Mouse (Mus musculus) hindbrain, embryonic 12.5 days (tissue): ENCODE results near the gene Exosc7. TPM values are rescaled to one million over a fixed set of nuclear protein-coding genes. Genes with fewer than 3 reads are reported as not detected.
A peak's percentile ranks its signal among the peaks of the same experiment; 100 is the strongest.

Source experiments
- ATAC-seq: fragments of 200-750 bp; cut with Nextera tagmentation; 2 replicates; pipeline ENCODE4 v1.8.0; 2017; ENCODE audit warnings: moderate TSS enrichment; ENCODE audit not compliant: low FRiP score
- H3K27ac ChIP-seq: fragments of 300-500 bp; sonication (generic); 2 replicates; pipeline ENCODE4 v1.5.1; 2016; ENCODE audit warnings: mild to moderate bottlenecking
- H3K27me3 ChIP-seq: fragments of 300-500 bp; sonication (generic); 2 replicates; pipeline ENCODE4 v1.6.1; 2016; ENCODE audit warnings: mild to moderate bottlenecking
- H3K36me3 ChIP-seq: fragments of 300-500 bp; sonication (generic); 2 replicates; pipeline ENCODE4 v1.6.1; 2016; ENCODE audit warnings: mild to moderate bottlenecking
- H3K4me1 ChIP-seq: fragments of 300-500 bp; sonication (generic); 2 replicates; pipeline ENCODE4 v1.6.1; 2016
- H3K4me2 ChIP-seq: fragments of 300-500 bp; sonication (generic); replicated peaks from 2 replicates; pipeline ENCODE4 v1.6.1; 2016; ENCODE audit warnings: mild to moderate bottlenecking
- H3K4me3 ChIP-seq: fragments of 300-500 bp; sonication (generic); 2 replicates; pipeline ENCODE4 v1.5.1; 2016; ENCODE audit warnings: mild to moderate bottlenecking
- H3K9ac ChIP-seq: fragments of 300-500 bp; sonication (generic); 2 replicates; pipeline ENCODE4 v1.6.1; 2016; ENCODE audit warnings: mild to moderate bottlenecking, moderate library complexity
- H3K9me3 ChIP-seq: fragments of 300-500 bp; sonication (generic); replicated peaks from 2 replicates; pipeline ENCODE4 v1.6.1; 2016; ENCODE audit warnings: mild to moderate bottlenecking
- WGBS: fragments of 180-500 bp; shearing (Covaris S2); methylation state at CpG from one replicate; pipeline ENCODE4 v1.1.7; 2016; 5-methylcytosine and 5-hydroxymethylcytosine counted together
- polyA plus RNA-seq: library from polyadenylated mRNA; unstranded; fragments of >200 nt; fragmentation: Nextera tagmentation; extraction: Ambion mirVana; gene quantifications from 2 replicates; pipeline ENCODE4 v1.2.1, GENCODE M21; 2016

Gene Exosc7
- polyA plus RNA-seq, 1 experiment from 2014 or later: 84.2 TPM

DNA sequence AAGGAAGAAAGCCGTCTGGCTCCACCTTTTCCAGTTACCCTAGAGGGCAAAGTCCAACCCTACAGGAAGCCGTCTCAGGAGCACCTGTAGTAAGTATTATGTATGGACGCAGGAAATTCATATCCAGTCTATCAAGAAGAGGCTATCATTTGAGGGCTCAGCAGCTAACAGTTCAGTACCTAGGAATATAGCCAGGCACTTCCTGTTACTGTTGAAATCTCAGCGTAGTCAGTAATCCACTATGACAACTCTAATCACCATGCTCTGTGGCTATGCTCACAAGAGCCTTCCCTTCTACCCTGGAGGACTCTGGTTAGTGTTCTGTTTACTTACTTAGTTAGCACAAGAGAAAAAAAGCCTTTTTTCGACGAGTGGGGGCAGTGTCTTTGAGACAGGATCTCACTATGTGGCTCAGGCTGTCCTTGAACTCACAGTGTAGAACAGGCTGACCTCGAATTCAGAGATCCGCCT, 1.2 kb upstream of the Exosc7 start:
- H3K27me3 ChIP-seq: no peaks in the 10 kb centered on the region
- H3K4me2 ChIP-seq: peak overlapping the region; percentile 93
- ATAC-seq: no peak
- H3K36me3 ChIP-seq: peaks cover 9% of the 10 kb centered on the region; the same call in 1 of the 2 replicates
- 70% methylated on average over 8 of the region's 8 CpGs for WGBS
- no peak overlapping the region for H3K27ac ChIP-seq
- peak overlapping the region; percentile 85 for H3K4me3 ChIP-seq
- H3K4me1 ChIP-seq: peaks cover 17% of the 10 kb centered on the region
- peak overlapping the region; percentile 86 for H3K9ac ChIP-seq
- no peaks in the 10 kb centered on the region for H3K9me3 ChIP-seq

DNA sequence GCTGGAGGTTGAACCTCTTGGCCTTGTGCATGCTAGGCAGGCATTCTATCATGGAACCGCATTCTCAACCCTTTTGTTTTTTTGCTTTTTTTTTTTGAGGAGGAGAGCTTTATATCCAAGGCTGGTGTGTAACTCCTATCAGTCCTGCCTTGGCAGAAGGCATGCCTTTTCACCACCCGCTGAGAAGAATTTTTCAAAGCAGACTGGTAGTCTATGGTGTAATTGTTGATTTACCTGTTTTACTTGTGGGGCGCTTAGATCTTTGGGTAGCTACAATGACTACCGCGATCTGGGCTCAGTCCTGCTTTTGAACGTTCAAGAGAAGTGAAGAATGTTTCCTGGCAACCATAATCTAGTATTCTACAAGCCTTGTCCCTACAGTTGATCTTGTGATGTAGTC, 916 bp downstream of the Exosc7 start:
- H3K27me3 ChIP-seq: no peaks in the 10 kb centered on the region
- peak overlapping the region; percentile 85 for H3K4me3 ChIP-seq
- H3K36me3 ChIP-seq: peaks cover 14% of the 10 kb centered on the region
- WGBS: 71% methylated on average over 6 of the region's 6 CpGs
- no peak for ATAC-seq
- H3K27ac ChIP-seq: no peak overlapping the region
- peaks cover 17% of the 10 kb centered on the region for H3K4me1 ChIP-seq
- no peaks in the 10 kb centered on the region for H3K9me3 ChIP-seq
- peak overlapping the region; percentile 86; the same call in 1 of the 2 replicates for H3K9ac ChIP-seq
- H3K4me2 ChIP-seq: peak overlapping the region; percentile 93

DNA sequence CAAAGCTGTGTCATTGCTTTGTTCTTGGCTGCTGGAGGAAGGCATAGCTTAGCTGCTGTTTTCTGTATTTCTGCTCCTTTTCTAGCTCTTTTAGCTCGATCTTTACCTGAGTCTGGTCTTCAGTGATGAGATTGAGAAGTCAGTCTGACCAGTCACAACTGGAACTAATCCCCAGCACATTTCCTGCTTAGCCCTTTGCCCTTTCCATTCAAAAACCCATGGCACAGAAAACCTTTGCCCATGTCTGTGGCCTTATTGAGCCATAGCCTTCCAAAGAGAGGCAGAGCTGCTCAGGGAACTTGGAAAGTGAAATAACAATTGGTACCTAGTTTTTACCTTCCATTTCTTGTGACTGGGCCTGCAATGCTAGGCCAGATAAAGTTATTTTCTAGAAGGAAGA, 2.6 kb downstream of the Exosc7 start:
- whole genome bisulfite sequencing: 91% methylated on average over 1 of the region's 1 CpGs
- H3K4me3 ChIP-seq: no peak overlapping the region
- no peaks in the 10 kb centered on the region for H3K9me3 ChIP-seq
- ATAC-seq: no peak
- H3K4me1 ChIP-seq: peaks cover 17% of the 10 kb centered on the region
- H3K27ac ChIP-seq: no peak overlapping the region
- no peaks in the 10 kb centered on the region for H3K27me3 ChIP-seq
- H3K36me3 ChIP-seq: peaks cover 31% of the 10 kb centered on the region
- H3K4me2 ChIP-seq: no peak overlapping the region
- no peak overlapping the region for H3K9ac ChIP-seq

DNA sequence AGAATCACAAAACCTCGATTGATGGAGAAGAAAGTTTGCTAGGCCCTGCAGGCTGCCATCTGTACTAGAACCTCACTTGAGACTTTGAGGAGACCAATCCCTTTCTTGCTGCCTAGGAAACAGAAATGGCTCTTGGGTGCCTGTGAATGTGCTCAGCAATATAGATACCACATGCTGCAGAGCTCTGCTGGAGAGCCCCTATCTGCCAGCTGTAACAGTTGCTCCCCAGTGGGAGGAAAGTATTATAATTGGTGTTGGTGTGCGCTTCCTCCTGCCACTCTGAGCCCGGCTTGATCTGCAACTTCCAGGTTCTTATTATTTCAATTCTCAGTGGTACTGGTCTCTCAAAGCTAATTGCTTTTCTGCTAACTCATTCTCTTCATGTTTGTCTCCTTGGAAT, 10.0 kb downstream of the Exosc7 start:
- no peak overlapping the region for H3K9ac ChIP-seq
- no peak overlapping the region for H3K4me2 ChIP-seq
- no peaks in the 10 kb centered on the region for H3K9me3 ChIP-seq
- H3K4me3 ChIP-seq: no peak overlapping the region
- no peak for ATAC-seq
- no peaks in the 10 kb centered on the region for H3K27me3 ChIP-seq
- WGBS: 90% methylated on average over 3 of the region's 3 CpGs
- H3K4me1 ChIP-seq: no peaks in the 10 kb centered on the region
- H3K36me3 ChIP-seq: peaks cover 67% of the 10 kb centered on the region
- no peak overlapping the region for H3K27ac ChIP-seq

DNA sequence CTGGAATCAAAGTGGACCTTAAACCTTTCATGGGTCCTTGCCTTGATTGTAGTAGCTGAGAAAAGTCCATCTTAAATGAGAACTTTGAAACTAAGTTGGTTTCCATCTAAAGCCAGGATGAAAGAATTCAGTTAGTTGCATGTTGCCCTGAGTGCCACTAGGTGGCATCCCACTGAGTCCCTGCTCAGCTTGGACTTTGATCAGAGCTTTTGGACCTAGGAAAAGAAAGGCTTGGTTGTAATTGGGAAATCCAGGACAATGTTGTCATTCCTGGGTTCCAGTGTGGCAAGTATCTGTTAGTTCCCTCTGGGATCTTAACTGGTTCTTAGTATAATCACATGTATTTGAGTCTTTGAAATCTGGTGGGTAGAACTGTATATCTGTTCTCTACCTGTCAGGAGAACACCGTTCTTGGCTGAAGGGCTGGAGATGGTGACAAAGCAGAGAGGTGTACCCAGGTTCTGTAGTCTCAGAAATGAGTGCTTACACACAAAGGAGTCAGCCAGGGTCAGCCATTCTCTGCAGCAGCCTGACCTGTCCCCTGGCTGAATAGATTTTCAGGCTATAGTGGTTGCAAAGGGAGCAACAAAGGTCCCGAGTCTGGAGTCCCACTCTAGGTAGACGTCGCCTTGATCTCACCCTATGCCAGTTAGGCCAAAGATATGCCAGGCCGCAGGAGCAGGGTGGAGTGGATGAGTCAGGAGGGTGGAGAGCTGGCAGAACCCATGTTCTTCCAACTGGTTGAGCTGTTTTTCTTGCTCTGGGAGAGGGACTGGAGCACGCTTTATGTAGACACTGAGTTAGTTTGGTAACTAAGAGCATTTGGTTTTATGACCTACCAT, 10.8 kb downstream of the Exosc7 start:
- no peak for ATAC-seq
- Histone ChIP-seq H3K9ac (no peak overlapping the region), H3K27me3 (no peaks in the 10 kb centered on the region), H3K9me3 (no peaks in the 10 kb centered on the region), H3K4me3 (no peak overlapping the region), H3K4me2 (no peak overlapping the region), H3K36me3 (peaks cover 68% of the 10 kb centered on the region), H3K27ac (no peak overlapping the region), H3K4me1 (no peaks in the 10 kb centered on the region)
- 94% methylated on average over 6 of the region's 6 CpGs for WGBS

DNA sequence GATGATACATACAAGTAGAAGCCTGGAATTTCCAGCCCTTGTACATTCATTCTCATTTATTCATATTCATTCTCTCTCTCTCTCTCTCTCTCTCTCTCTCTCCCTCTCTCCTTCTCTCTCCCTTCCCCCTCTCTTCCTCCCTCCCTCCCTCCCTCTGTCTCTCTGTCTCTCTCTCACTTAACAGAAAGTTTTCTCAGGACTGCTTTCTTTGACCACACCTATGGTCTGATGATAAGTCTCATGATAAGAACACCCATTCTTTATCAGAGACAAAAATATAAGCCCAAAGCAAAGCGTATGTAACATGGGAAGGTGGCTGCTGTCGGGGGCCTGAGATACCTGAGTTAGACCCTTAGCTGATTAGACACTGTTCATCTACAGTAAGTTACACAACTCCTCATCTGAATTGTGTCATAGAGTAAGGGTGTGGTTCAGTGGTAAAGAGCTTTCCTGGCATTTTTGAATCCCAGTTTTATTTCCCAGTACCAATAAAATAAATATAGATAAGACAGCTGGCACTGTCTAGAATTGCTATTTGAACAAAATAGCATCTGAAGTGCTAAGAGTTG, 11.5 kb downstream of the Exosc7 start:
- WGBS: 99% methylated on average over 2 of the region's 2 CpGs
- Histone ChIP-seq H3K27me3 (no peaks in the 10 kb centered on the region), H3K36me3 (peaks cover 68% of the 10 kb centered on the region), H3K9me3 (no peaks in the 10 kb centered on the region), H3K4me1 (no peaks in the 10 kb centered on the region), H3K27ac (no peak overlapping the region), H3K9ac (no peak overlapping the region), H3K4me2 (no peak overlapping the region), H3K4me3 (no peak overlapping the region)
- ATAC-seq: no peak

DNA sequence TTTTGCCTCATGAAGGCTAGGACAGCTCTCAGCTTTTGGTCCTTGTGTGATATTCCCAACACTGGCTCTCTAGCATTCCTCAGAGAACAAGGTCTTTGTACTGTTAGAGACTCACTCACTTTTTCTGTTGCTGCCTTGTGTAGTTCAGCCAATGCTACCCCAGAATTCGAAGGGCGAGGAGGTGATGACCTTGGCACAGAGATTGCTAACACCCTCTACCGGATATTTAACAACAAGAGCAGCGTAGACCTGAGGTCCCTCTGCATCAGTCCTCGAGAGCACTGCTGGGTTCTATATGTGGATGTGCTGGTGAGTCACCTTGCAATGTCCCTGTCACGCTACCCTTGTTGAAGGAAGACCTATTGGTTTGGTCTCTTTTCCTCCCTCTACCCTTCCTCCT, 14.6 kb downstream of the Exosc7 start:
- no peak overlapping the region for H3K27ac ChIP-seq
- WGBS: 95% methylated on average over 6 of the region's 6 CpGs
- peaks cover 70% of the 10 kb centered on the region for H3K36me3 ChIP-seq
- no peak overlapping the region for H3K4me2 ChIP-seq
- H3K4me3 ChIP-seq: no peak overlapping the region
- H3K4me1 ChIP-seq: no peaks in the 10 kb centered on the region
- ATAC-seq: no peak
- no peaks in the 10 kb centered on the region for H3K27me3 ChIP-seq
- H3K9me3 ChIP-seq: no peaks in the 10 kb centered on the region
- no peak overlapping the region for H3K9ac ChIP-seq

DNA sequence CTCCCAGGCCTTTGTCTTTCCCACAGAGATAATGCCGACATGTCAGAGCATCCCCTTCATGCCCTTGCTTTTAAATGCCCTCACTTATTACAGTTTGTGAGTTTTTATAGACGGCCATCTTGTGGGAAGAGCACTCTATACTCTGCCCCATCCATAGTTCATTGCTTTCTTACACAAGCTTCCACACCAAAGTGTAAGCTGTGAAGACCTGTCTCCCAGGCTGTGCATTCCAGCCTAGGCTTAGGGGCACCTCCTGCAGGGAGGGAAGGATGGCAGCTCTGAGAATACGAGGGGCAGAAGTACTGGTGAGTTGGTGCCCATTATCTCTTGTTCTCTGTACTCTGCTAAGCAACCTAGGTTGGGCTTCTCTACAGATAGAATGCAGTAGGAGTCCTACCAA, 20.0 kb downstream of the Exosc7 start:
- no peak overlapping the region for H3K9ac ChIP-seq
- no peak overlapping the region for H3K4me2 ChIP-seq
- WGBS: 87% methylated on average over 3 of the region's 3 CpGs
- no peak overlapping the region for H3K27ac ChIP-seq
- peaks cover 96% of the 10 kb centered on the region for H3K36me3 ChIP-seq
- H3K27me3 ChIP-seq: no peaks in the 10 kb centered on the region
- H3K9me3 ChIP-seq: no peaks in the 10 kb centered on the region
- ATAC-seq: no peak
- H3K4me3 ChIP-seq: no peak overlapping the region
- H3K4me1 ChIP-seq: no peaks in the 10 kb centered on the region

DNA sequence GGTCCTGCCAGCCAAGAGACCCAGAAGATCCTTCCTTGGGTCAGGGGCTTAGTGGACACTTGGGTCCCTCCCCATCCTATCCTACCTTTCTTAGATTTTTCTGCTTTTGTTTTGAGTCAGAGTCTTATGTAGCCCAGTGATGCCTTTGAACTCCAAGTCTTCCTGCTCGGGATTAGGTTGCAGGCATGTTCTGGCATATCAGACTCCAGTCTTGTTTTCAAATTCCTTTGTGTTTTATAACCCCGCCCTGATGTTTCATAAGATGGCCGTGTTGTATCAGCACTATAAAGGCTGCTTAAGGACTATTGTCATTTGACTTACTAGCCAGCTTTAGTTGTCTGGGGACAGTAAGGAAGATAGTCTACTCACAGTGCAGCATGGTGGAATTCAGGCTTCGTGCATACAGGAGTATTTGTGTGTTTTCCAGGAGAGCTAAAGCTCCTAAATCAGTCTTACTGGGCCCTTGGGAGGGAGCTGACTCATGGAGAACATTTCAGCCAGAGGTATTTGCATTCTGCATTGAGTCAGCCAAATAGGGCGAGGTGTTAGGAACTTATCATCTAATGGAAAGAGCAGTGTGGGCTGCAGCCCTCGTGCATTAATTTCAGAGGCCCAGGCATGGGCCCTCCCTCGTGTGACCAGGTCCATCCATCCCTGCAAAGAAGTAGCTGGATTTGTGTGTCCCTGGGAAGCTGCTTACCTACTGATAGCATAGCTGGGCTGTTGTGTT, 24.1 kb downstream of the Exosc7 start:
- Histone ChIP-seq H3K4me1 (no peaks in the 10 kb centered on the region), H3K27ac (no peak overlapping the region), H3K27me3 (no peaks in the 10 kb centered on the region), H3K4me2 (no peak overlapping the region), H3K9me3 (no peaks in the 10 kb centered on the region), H3K36me3 (peaks cover 85% of the 10 kb centered on the region), H3K4me3 (no peak overlapping the region), H3K9ac (no peak overlapping the region)
- 93% methylated on average over 7 of the region's 7 CpGs for WGBS
- no peak for ATAC-seq

DNA sequence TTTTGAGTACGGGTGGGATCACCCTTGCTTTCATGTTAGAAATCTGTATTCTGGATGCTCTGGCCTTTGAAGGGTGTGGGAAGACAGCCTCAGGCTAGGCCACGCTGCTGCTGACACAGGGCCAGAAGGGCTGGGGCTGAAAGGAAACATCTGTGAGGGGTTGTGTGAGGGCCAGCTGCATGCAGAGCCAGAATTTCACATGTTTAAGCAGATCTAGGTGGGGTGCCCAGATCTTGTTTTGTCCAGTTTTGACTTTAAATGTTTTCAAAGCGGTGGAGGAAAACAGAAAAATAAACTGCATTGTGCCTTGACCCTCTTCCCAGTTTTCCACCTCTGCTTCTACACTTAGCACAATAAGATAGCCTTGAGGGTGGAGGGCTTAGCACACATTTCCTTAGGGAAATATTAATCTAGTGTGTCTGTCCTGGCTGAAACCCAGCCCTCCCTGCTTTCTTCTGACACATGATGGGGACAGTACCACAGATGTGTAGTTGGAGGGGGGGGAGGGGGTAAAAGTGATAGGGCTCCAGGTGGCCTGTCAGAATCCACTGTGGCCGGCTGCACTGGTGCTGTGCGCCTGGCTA, 26.0 kb downstream of the Exosc7 start:
- ATAC-seq: 0 out of 2 replicates have a peak, but pooled peaks have one; percentile 66
- no peak overlapping the region for H3K4me3 ChIP-seq
- H3K4me1 ChIP-seq: no peaks in the 10 kb centered on the region
- 61% methylated on average over 5 of the region's 5 CpGs for WGBS
- no peak overlapping the region for H3K4me2 ChIP-seq
- peaks cover 8% of the 10 kb centered on the region for H3K9me3 ChIP-seq
- H3K36me3 ChIP-seq: peaks cover 72% of the 10 kb centered on the region
- no peak overlapping the region for H3K9ac ChIP-seq
- peak overlapping the region; percentile 55 for H3K27ac ChIP-seq
- no peaks in the 10 kb centered on the region for H3K27me3 ChIP-seq

DNA sequence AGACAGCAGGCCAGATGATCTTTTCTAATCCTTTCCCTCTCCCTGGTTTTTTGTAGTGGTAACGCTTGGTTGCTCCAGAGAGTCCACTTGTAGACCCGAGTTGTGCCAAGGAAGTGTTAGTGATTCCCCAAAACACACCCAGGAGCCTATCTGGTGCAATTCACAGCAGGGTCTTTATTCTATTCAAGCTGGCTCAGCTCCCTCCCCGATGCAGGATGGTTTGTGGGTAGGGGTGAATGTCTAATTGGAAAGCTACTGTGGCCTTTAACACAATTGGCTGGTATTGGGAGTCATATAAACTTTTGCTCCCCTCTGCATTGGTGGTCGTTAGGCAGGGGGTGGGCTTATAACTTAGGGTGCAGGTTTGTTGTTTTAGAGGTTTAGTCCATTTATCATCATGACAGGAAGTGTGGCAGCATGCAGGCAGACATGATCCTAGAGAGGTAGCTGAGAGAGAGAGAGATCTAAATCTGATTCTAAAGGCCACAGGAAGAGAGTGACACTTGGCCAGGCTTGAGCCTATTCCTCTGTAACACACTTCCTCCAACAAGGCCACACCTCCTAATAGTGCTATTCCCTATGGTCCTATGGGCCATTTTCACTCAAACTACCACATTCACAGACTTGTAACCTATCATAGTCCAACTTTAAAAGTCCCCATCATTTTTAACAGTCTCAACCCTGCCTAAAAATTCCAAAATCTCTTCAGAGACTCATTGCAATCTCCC, 27.0 kb downstream of the Exosc7 start:
- peaks cover 11% of the 10 kb centered on the region for H3K9me3 ChIP-seq
- no peak overlapping the region for H3K9ac ChIP-seq
- H3K4me1 ChIP-seq: no peaks in the 10 kb centered on the region
- H3K36me3 ChIP-seq: peaks cover 67% of the 10 kb centered on the region
- H3K4me3 ChIP-seq: no peak overlapping the region
- 80% methylated on average over 4 of the region's 4 CpGs for WGBS
- H3K27me3 ChIP-seq: no peaks in the 10 kb centered on the region
- no peak overlapping the region for H3K4me2 ChIP-seq
- H3K27ac ChIP-seq: no peak overlapping the region
- no peak for ATAC-seq
